Mouse (Mus musculus): ENCODE results near the gene Olfr967. TPM values are rescaled to one million over a fixed set of nuclear protein-coding genes. Genes with fewer than 3 reads are reported as not detected.
"Not testable (repeated sequence)": the region's sequence is repeated elsewhere in the genome, so short reads cannot be mapped to it uniquely, and the experiment has no call there.

Olfr967 gene
- total RNA-seq (2021): not detected

DNA sequence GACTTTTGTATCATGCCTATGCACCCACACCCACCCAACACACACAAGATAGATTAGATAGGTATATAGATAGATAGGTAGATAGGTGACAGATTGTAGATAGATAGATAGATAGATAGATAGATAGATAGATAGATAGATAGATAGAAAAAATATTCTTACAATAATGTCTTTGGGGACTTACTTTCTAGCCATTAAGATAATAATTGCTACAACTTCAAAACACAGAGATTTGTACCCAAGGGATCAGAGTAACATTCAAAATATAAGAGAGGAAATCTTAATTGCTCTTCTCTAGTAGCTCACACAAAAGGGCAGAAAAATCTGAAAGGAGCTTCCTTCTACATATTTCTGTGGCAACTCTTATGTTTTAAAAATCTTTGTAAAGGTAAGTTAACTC is at the start of gene Olfr967:
Gene Olfr967 (plus strand): TSS at position 301 of the 400 bp plus-strand sequence.
- DNase-seq: no peak

GRCm38 (mm10) chr9:39701123-39701522 is 44.9 kb upstream of the Olfr967 start:
- not testable (repeated sequence) for DNase-seq

GRCm38 (mm10) chr9:39707017-39707416 is 39.0 kb upstream of the Olfr967 start, which contains the start of gene Olfr149:
Olfr149 (minus strand) TSS chr9:39707117.
- DNase-seq: no peak

DNA sequence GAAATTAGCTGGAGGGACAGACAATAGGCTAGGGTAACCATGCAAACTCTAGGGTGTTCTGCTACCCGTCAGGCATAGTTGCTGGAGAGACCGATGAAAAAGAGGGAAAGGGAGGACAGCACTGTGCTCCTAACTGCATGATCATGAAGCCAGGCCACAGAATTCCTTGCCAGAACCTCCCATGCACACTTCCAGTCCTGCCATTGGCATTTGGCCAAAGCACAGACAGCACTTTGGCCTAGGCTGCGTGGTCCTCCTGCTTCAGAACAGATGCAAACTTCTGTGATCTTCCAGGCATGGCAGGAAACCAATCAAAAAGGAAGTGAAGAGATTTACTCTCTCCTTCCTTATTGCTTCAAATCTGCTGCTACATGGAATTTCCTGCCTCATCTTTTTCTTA is 37.1 kb upstream of the Olfr967 start:
- peak; percentile 50 for DNase-seq

DNA sequence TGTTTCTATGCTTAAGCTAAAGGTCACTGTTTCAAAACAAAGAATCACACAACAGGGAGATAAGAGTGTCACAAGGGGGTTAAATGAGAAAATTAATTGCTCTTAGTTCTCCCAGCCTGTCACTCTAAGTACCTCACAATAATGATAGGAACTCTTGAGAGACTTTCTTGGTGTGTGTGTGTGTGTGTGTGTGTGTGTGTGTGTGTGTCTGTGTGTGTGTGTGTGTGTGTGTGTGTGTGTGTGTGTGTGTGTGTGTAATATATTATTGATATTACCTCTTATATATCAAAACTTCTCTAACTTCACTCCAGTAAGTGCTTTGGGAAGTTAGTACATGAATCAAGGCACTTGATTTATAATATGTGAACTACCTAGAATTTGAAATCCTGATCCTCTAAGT is 35.0 kb upstream of the Olfr967 start, which contains the start of gene Olfr965:
Gene Olfr965 (plus strand): TSS at position 301 of the 400 bp plus-strand sequence.
- no peak for DNase-seq

- no peak for DNase-seq
These were observed 15.4 kb upstream of the Olfr967 start, which contains the start of gene Olfr150 for GRCm38 (mm10) chr9:39730678-39731077. Olfr150 (plus strand) TSS chr9:39730978.

DNA sequence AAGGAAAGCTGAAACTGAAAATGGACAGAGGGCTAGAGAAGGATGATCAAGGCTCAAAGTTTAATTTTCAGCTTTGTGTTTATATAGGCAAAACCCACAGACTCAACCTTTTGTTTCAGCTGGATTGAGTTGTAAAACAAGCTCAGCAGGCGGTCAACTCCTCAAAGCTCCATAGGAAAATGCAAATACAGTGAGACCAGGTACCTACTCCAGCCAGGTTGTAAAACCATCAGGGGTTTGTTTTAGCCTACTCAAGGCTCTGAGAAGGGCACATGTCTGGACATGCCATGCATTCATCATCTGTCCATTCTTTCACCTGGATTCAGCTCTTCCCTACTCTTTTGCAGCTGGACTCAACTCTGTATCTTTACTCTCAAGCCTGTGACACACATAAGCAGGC is 5.3 kb upstream of the Olfr967 start:
- DNase-seq: no peak

DNA sequence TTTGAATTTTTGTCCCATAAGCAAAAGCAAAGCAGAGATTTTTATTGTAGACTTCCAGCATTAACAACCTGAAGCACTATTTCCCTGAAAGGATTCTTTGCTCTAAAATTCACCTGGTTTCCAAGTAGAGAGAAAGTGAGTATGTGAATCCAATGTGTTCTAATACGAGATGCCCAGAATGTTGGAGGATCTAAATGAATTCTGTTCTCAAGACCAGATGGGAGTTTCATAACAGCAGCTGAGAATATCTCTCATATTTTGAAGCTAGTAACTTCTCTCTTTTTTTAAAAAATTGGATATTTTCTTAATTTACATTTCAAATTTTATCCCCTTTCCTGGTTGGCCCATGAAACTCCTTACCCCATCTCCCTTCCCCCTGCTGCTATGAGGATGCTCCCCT is 379 bp downstream of the Olfr967 start:
- no peak for DNase-seq

DNA sequence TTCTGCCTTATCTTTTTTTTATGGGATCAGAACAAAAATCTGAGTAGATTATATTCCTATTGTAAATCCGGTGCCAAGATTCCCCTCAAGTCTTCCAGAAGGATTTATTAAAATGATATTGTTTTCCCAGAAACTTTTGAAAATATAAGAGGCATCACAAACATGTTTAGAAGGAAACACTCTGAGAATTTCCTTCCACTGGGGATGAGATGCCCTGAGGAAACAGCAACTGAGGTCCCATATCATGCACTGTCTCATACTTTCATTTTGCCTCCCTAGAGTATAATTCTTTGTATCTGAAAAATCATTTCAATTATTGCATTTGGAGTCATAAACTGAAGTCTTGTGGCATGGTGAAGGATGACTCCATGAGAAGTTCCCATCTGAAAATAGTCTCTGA is 37.1 kb downstream of the Olfr967 start, which contains the start of gene Olfr968:
Gene Olfr968 (minus strand): TSS at position 101 of the 400 bp plus-strand sequence.
- no peak for DNase-seq

GRCm38 (mm10) chr9:39790558-39790957 is 44.5 kb downstream of the Olfr967 start, which contains the start of gene Olfr969:
Olfr969 (plus strand) TSS chr9:39790945.
- DNase-seq: no peak

Other genes starting within 250 kb of the Olfr967 start
- not detected for gene Olfr957, start 230.4 kb upstream of the Olfr967 start, total RNA-seq (2021)
- gene Olfr958, start 192.2 kb upstream of the Olfr967 start, total RNA-seq (2021): not detected
- not detected for gene Olfr959, start 170.7 kb upstream of the Olfr967 start, total RNA-seq (2021)
- 1 to 10 TPM; 7.8 to 8.0 TPM for gene AW551984, start 141.8 kb upstream of the Olfr967 start, total RNA-seq (2021)
- gene Olfr148, start 135.6 kb upstream of the Olfr967 start, total RNA-seq (2021): not detected
- not detected for gene Olfr960, start 124.9 kb upstream of the Olfr967 start, total RNA-seq (2021)
- gene Olfr961, start 101.2 kb upstream of the Olfr967 start, total RNA-seq (2021): not detected
- gene Olfr963, start 79.0 kb upstream of the Olfr967 start, total RNA-seq (2021): not detected
- not detected for gene Olfr149, start 39.1 kb upstream of the Olfr967 start, total RNA-seq (2021)
- gene Olfr965, start 34.9 kb upstream of the Olfr967 start, total RNA-seq (2021): not detected
- gene Olfr150, start 15.3 kb upstream of the Olfr967 start, total RNA-seq (2021): not detected
- gene Olfr968, start 37.0 kb downstream of the Olfr967 start, total RNA-seq (2021): not detected
- gene Olfr969, start 44.7 kb downstream of the Olfr967 start, total RNA-seq (2021): not detected
- not detected for gene Olfr970, start 62.6 kb downstream of the Olfr967 start, total RNA-seq (2021)
- gene Olfr971, start 90.6 kb downstream of the Olfr967 start, total RNA-seq (2021): not detected
- gene Olfr972, start 120.2 kb downstream of the Olfr967 start, total RNA-seq (2021): not detected
- not detected for gene Olfr229, start 161.1 kb downstream of the Olfr967 start, total RNA-seq (2021)
- gene Olfr974, start 191.3 kb downstream of the Olfr967 start, total RNA-seq (2021): not detected
- not detected for gene Olfr975, start 205.8 kb downstream of the Olfr967 start, total RNA-seq (2021)
- gene Olfr976, start 214.9 kb downstream of the Olfr967 start, total RNA-seq (2021): not detected
- not detected for gene Olfr978, start 245.9 kb downstream of the Olfr967 start, total RNA-seq (2021)

All from heart, postnatal 4 days (tissue).